ENCODE assay signal across 8 mouse cellular contexts in genomic region chr10:34418204-34418756, GRCm38 (mm10). TPM values are rescaled to one million over a fixed set of nuclear protein-coding genes. Genes with fewer than 3 reads are reported as not detected.
DNase-seq lines count a peak whose midpoint lies in the region; ATAC-seq and TF ChIP-seq lines count a peak whose summit lies in the region.

Gene Nt5dc1 (minus strand): TSS chr10:34418552.

- H3K9ac ChIP-seq in CH12.LX (ENCODE audit: insufficient read depth, low read depth): peak within 1 kb of the TSS; percentile 68
- H3K9ac ChIP-seq in forebrain, embryonic 11.5 days (ENCODE audit: low read length): peak within 1 kb of the TSS; percentile 75
- peak within 1 kb of the TSS; percentile 92 for H3K9ac ChIP-seq in heart, embryonic 16.5 days (ENCODE audit: low read length)
- H3K9ac ChIP-seq in liver, embryonic 15.5 days: peak within 1 kb of the TSS; percentile 77
- peak within 1 kb of the TSS; percentile 64 for H3K9ac ChIP-seq in neural tube, embryonic 12.5 days

- no peak for TF ChIP-seq EP300 in CH12.LX (IDR thresholded peaks at IDR 0.05; ENCODE audit: low read length)

- peak; percentile 86 for DNase-seq in CH12.LX (ENCODE audit: extremely low read depth)
- peak; percentile 86 for DNase-seq in c-Kit-positive CD71-positive TER-119-negative erythroid progenitor cells, embryonic 14.5 days (ENCODE audit: low read depth)
- peak; percentile 99 for DNase-seq in forebrain, embryonic 11.5 days (ENCODE audit: low spot score)
- DNase-seq in kidney, postnatal 36 days: peak; percentile 93 to 97
- DNase-seq in telencephalon, adult 2 months (ENCODE audit: low read depth, low spot score): peak; percentile 80

- peak within 1 kb of the TSS; percentile 64 to 79 (median 73) for H3K4me3 ChIP-seq in CH12.LX (replicated peaks in 1 of 3; ENCODE audit: low read depth in 2 of 3, low read length in 2 of 3, poor library complexity in 1 of 3)
- H3K4me3 ChIP-seq in forebrain, embryonic 11.5 days (ENCODE audit: low read depth, low read length): peak within 1 kb of the TSS; percentile 64
- H3K4me3 ChIP-seq in heart, embryonic 16.5 days (ENCODE audit: low read length): peak within 1 kb of the TSS; percentile 82
- peak within 1 kb of the TSS; percentile 80 for H3K4me3 ChIP-seq in liver, embryonic 15.5 days (replicated peaks)
- H3K4me3 ChIP-seq in neural tube, embryonic 12.5 days: peak within 1 kb of the TSS; percentile 60

- WGBS in forebrain, embryonic 11.5 days: under 1% methylated on average over 49 of the region's 49 CpGs
- under 1% methylated on average over 49 of the region's 49 CpGs for WGBS in heart, embryonic 16.5 days
- under 1% methylated on average over 49 of the region's 49 CpGs for WGBS in liver, embryonic 15.5 days (ENCODE audit: insufficient replicate concordance)
- under 1% methylated on average over 49 of the region's 49 CpGs for WGBS in neural tube, embryonic 12.5 days

- H3K9me3 ChIP-seq in CH12.LX (replicated peaks; ENCODE audit: low read length): no peaks in the 10 kb centered on the region
- no peaks in the 10 kb centered on the region for H3K9me3 ChIP-seq in forebrain, embryonic 11.5 days (ENCODE audit: control insufficient read depth, low read length)
- H3K9me3 ChIP-seq in heart, embryonic 16.5 days (replicated peaks; ENCODE audit: control insufficient read depth, low read length): no peaks in the 10 kb centered on the region
- no peaks in the 10 kb centered on the region for H3K9me3 ChIP-seq in liver, embryonic 15.5 days (replicated peaks)
- no peaks in the 10 kb centered on the region for H3K9me3 ChIP-seq in neural tube, embryonic 12.5 days

- H3K36me3 ChIP-seq in CH12.LX (replicated peaks in 1 of 2; ENCODE audit: control insufficient read depth in 1 of 2, insufficient read depth in 1 of 2, low read length in 1 of 2): peaks cover 0 to 3% of the 10 kb centered on the region in 2 experiments
- H3K36me3 ChIP-seq in forebrain, embryonic 11.5 days (ENCODE audit: control insufficient read depth, insufficient read depth, low read length): no peaks in the 10 kb centered on the region
- no peaks in the 10 kb centered on the region for H3K36me3 ChIP-seq in heart, embryonic 16.5 days (ENCODE audit: control insufficient read depth, insufficient read depth)
- H3K36me3 ChIP-seq in liver, embryonic 15.5 days (replicated peaks): no peaks in the 10 kb centered on the region
- H3K36me3 ChIP-seq in neural tube, embryonic 12.5 days: no peaks in the 10 kb centered on the region

- ATAC-seq in forebrain, embryonic 11.5 days (replicated peaks; ENCODE audit: low FRiP score): peak; percentile 99
- ATAC-seq in heart, embryonic 16.5 days (replicated peaks; ENCODE audit: extremely low read depth, insufficient read depth, low FRiP score): peak; percentile 99
- ATAC-seq in liver, embryonic 15.5 days (ENCODE audit: insufficient read depth): peak; percentile 97
- peak; percentile 99 for ATAC-seq in neural tube, embryonic 12.5 days (ENCODE audit: low FRiP score, low read depth)

- in situ Hi-C loops in CH12.LX (cut with MboI; ENCODE audit: low pct_ligation_motif_present, low pct_unique_long_range_greater_than_20kb, low sequenced_read_pairs): no loop called here

- H3K27me3 ChIP-seq in CH12.LX (replicated peaks): no peaks in the 10 kb centered on the region
- H3K27me3 ChIP-seq in forebrain, embryonic 11.5 days (ENCODE audit: control insufficient read depth, insufficient read depth, low read length): no peaks in the 10 kb centered on the region
- H3K27me3 ChIP-seq in heart, embryonic 16.5 days (ENCODE audit: control insufficient read depth, insufficient read depth, low read length): no peaks in the 10 kb centered on the region
- H3K27me3 ChIP-seq in liver, embryonic 15.5 days: no peaks in the 10 kb centered on the region
- H3K27me3 ChIP-seq in neural tube, embryonic 12.5 days (replicated peaks): no peaks in the 10 kb centered on the region

- dilution Hi-C loops in CH12.LX (cut with MboI; ENCODE audit: extremely low pct_ligation_motif_present, extremely low pct_unique_long_range_greater_than_20kb, low sequenced_read_pairs): no loop called here

- TF ChIP-seq CTCF in CH12.LX (conservative IDR thresholded peaks at IDR 0.05 in 1 of 2, IDR thresholded peaks at IDR 0.05 in 1 of 2; ENCODE audit: low read depth in 2 of 2, low read length in 2 of 2): no peak

- peaks cover 6 to 36% of the 10 kb centered on the region in 2 experiments; a peak in 3 of 4 replicates for H3K4me1 ChIP-seq in CH12.LX (ENCODE audit: control insufficient read depth in 1 of 2, insufficient read depth in 2 of 2)
- H3K4me1 ChIP-seq in forebrain, embryonic 11.5 days (replicated peaks; ENCODE audit: control insufficient read depth, insufficient read depth, low read length): no peaks in the 10 kb centered on the region
- peaks cover 11% of the 10 kb centered on the region for H3K4me1 ChIP-seq in heart, embryonic 16.5 days (ENCODE audit: control insufficient read depth, insufficient read depth, low read length)
- H3K4me1 ChIP-seq in liver, embryonic 15.5 days (replicated peaks): peaks cover 37% of the 10 kb centered on the region
- H3K4me1 ChIP-seq in neural tube, embryonic 12.5 days: 0 out of 2 replicates have a peak, but pooled peaks cover 3% of the 10 kb centered on the region

- H3K4me2 ChIP-seq in CH12.LX (ENCODE audit: insufficient read depth, low read depth, poor library complexity, severe bottlenecking): peak within 1 kb of the TSS; percentile 69
- peak within 1 kb of the TSS; percentile 60 for H3K4me2 ChIP-seq in forebrain, embryonic 11.5 days (ENCODE audit: low read depth, low read length, severe bottlenecking)
- peak within 1 kb of the TSS; percentile 67 for H3K4me2 ChIP-seq in heart, embryonic 16.5 days (ENCODE audit: low read depth, low read length)
- H3K4me2 ChIP-seq in liver, embryonic 15.5 days: peak within 1 kb of the TSS; percentile 82
- peak within 1 kb of the TSS; percentile 66 for H3K4me2 ChIP-seq in neural tube, embryonic 12.5 days (replicated peaks)

- peak within 1 kb of the TSS; percentile 57 for H3K27ac ChIP-seq in CH12.LX (ENCODE audit: insufficient read depth, low read depth)
- H3K27ac ChIP-seq in forebrain, embryonic 11.5 days (ENCODE audit: low read depth, low read length): 0 out of 2 replicates have a peak within 1 kb of the TSS, but pooled peaks have one; percentile 10
- H3K27ac ChIP-seq in heart, embryonic 16.5 days (ENCODE audit: low read length): peak within 1 kb of the TSS; percentile 90
- peak within 1 kb of the TSS; percentile 88 for H3K27ac ChIP-seq in liver, embryonic 15.5 days (replicated peaks)
- H3K27ac ChIP-seq in neural tube, embryonic 12.5 days: no peak within 1 kb of the TSS

- TF ChIP-seq RAD21 in CH12.LX (IDR thresholded peaks at IDR 0.05; ENCODE audit: low read depth, low read length): no peak

- H3K79me2 ChIP-seq in CH12.LX (replicated peaks; ENCODE audit: control insufficient read depth, extremely low read depth, insufficient read depth, poor library complexity, severe bottlenecking): peaks cover 8% of the 10 kb centered on the region; the same call in 1 of the 2 replicates

- TF ChIP-seq POLR2A in CH12.LX (IDR thresholded peaks at IDR 0.05; ENCODE audit: low read depth, low read length): peak; percentile 90

TF ChIP-seq in CH12.LX, 34 proteins besides CTCF, POLR2A, EP300 and RAD21 (continues in another document):
- TF ChIP-seq NELFE (IDR thresholded peaks at IDR 0.05; ENCODE audit: low read depth, low read length) (peak; percentile 85), ELF1 (IDR thresholded peaks at IDR 0.05; ENCODE audit: low read depth, low read length) (peak; percentile 74), ETS1 (conservative IDR thresholded peaks at IDR 0.05; ENCODE audit: low read depth, low read length) (no peak), USF1 (IDR thresholded peaks at IDR 0.05; ENCODE audit: low read depth, low read length) (no peak), ZKSCAN1 (IDR thresholded peaks at IDR 0.05; ENCODE audit: borderline replicate concordance, low read depth, low read length) (no peak), MEF2A (IDR thresholded peaks at IDR 0.05; ENCODE audit: borderline replicate concordance, low read depth, low read length) (no peak), TBP (conservative IDR thresholded peaks at IDR 0.05; ENCODE audit: low read depth, low read length) (peak; percentile 59; the same call in 1 of the 2 replicates), MAFK (IDR thresholded peaks at IDR 0.05; ENCODE audit: insufficient replicate concordance, low read length) (no peak), JUN (IDR thresholded peaks at IDR 0.05; ENCODE audit: insufficient read depth, low read depth, low read length) (no peak), GABPA (IDR thresholded peaks at IDR 0.05; ENCODE audit: insufficient replicate concordance, low read depth, low read length) (no peak), ZMIZ1 (IDR thresholded peaks at IDR 0.05; ENCODE audit: low read depth, low read length) (peak; percentile 69; the same call in 1 of the 2 replicates), CHD1 (IDR thresholded peaks at IDR 0.05; ENCODE audit: low read depth, low read length) (no peak), E2F4 (IDR thresholded peaks at IDR 0.05; ENCODE audit: insufficient replicate concordance, low read depth, low read length) (no peak), MAX (IDR thresholded peaks at IDR 0.05; ENCODE audit: low read length) (peak; percentile 16; the same call in 1 of the 2 replicates), CHD2 (IDR thresholded peaks at IDR 0.05; ENCODE audit: low read length) (no peak), UBTF (IDR thresholded peaks at IDR 0.05; ENCODE audit: low read depth, low read length) (0 out of 2 replicates have a peak, but pooled peaks have one; percentile 49), POLR2AphosphoS2 (IDR thresholded peaks at IDR 0.05; ENCODE audit: low read depth, low read length) (peak; percentile 54; the same call in 1 of the 2 replicates), HCFC1 (IDR thresholded peaks at IDR 0.05; ENCODE audit: low read depth, low read length) (peak; percentile 49; the same call in 1 of the 2 replicates), ZC3H11A (IDR thresholded peaks at IDR 0.05; ENCODE audit: low read depth, low read length) (no peak), IRF4 (IDR thresholded peaks at IDR 0.05; ENCODE audit: low read depth, low read length) (no peak; the same call in 1 of the 2 replicates), MXI1 (IDR thresholded peaks at IDR 0.05; ENCODE audit: low read depth, low read length) (peak; percentile 71; the same call in 1 of the 2 replicates), BHLHE40 (IDR thresholded peaks at IDR 0.05; ENCODE audit: low read depth, low read length) (0 out of 2 replicates have a peak, but pooled peaks have one; percentile 11)

RNA-seq across cellular contexts. Expression of gene Nt5dc1, which starts in this region (rescaled TPM):
- total RNA-seq in CH12.LX (2012; rRNA removed) (14.3 and 14.6 TPM in 2 replicates), CH12.LX (2014; rRNA removed) (25.9 and 27.2 TPM in 2 replicates)
- 21.1 and 25.3 TPM in 2 replicates for polyA plus RNA-seq in CH12.LX (2012; ENCODE audit: insufficient read length, low read depth)
- 6.2 and 7.4 TPM in 2 replicates for polyA plus RNA-seq in forebrain, embryonic 11.5 days (2014; fragmentation: Nextera tagmentation; extraction: Ambion mirVana)
- polyA plus RNA-seq in heart, embryonic 16.5 days (2015; fragmentation: Nextera tagmentation; extraction: Ambion mirVana): 6.8 and 8.0 TPM in 2 replicates
- polyA plus RNA-seq in liver, embryonic 15.5 days (2015; fragmentation: Nextera tagmentation; extraction: Ambion mirVana): 7.2 and 7.4 TPM in 2 replicates
- polyA plus RNA-seq in neural tube, embryonic 12.5 days (2016; fragmentation: Nextera tagmentation; extraction: Ambion mirVana): 3.3 and 4.2 TPM in 2 replicates
